ENCODE assay signal across 25 mouse cellular contexts in genomic region chr13:8664615-8665240, GRCm38 (mm10).
DNase-seq lines count a peak whose midpoint lies in the region; ATAC-seq lines count a peak whose summit lies in the region.
"Had no signal": no experiment of that assay in that cellular context is flagged by ENCODE, and none has a peak within 500 bp of the region (broad histone marks: within the 10 kb centered on the region; RNA-seq: fewer than 3 reads in every experiment).

No protein-coding gene starts in this region.

- no peaks in the 10 kb centered on the region for H3K36me3 ChIP-seq in midbrain, embryonic 11.5 days (ENCODE audit: control insufficient read depth, insufficient read depth, low read length)
- H3K36me3 ChIP-seq in midbrain, embryonic 10.5 days, result no peaks in the 10 kb centered on the region
- no peaks in the 10 kb centered on the region for H3K36me3 ChIP-seq in hindbrain, embryonic 14.5 days (replicated peaks; ENCODE audit: control insufficient read depth, insufficient read depth)
- H3K36me3 ChIP-seq in midbrain, embryonic 14.5 days (ENCODE audit: control insufficient read depth, insufficient read depth, low read length), result no peaks in the 10 kb centered on the region
- H3K36me3 ChIP-seq in neural tube, embryonic 15.5 days, result no peaks in the 10 kb centered on the region
- H3K36me3 ChIP-seq in liver, embryonic 12.5 days, result no peaks in the 10 kb centered on the region
- H3K36me3 ChIP-seq: forebrain, embryonic 10.5 days; G1E; intestine, embryonic 15.5 days; limb, embryonic 10.5 days; stomach, embryonic 15.5 days had no signal

- H3K27ac ChIP-seq in midbrain, embryonic 11.5 days (ENCODE audit: low read depth, low read length), result no peak overlapping the region
- no peak overlapping the region for H3K27ac ChIP-seq in midbrain, embryonic 10.5 days (replicated peaks)
- no peak overlapping the region for H3K27ac ChIP-seq in hindbrain, embryonic 14.5 days
- no peak overlapping the region for H3K27ac ChIP-seq in midbrain, embryonic 14.5 days (replicated peaks; ENCODE audit: low read depth, low read length)
- H3K27ac ChIP-seq in neural tube, embryonic 15.5 days (replicated peaks), result no peak overlapping the region
- no peak overlapping the region for H3K27ac ChIP-seq in liver, embryonic 12.5 days
- H3K27ac ChIP-seq: forebrain, embryonic 10.5 days; intestine, embryonic 15.5 days; limb, embryonic 10.5 days; macrophage; stomach, embryonic 15.5 days had no signal

- no peaks in the 10 kb centered on the region for H3K9me3 ChIP-seq in midbrain, embryonic 11.5 days (ENCODE audit: control insufficient read depth, low read length)
- H3K9me3 ChIP-seq in midbrain, embryonic 10.5 days (replicated peaks), result no peaks in the 10 kb centered on the region
- no peaks in the 10 kb centered on the region for H3K9me3 ChIP-seq in hindbrain, embryonic 14.5 days (ENCODE audit: control insufficient read depth, low read length)
- no peaks in the 10 kb centered on the region for H3K9me3 ChIP-seq in midbrain, embryonic 14.5 days (ENCODE audit: control insufficient read depth, low read length)
- H3K9me3 ChIP-seq in neural tube, embryonic 15.5 days (replicated peaks), result no peaks in the 10 kb centered on the region
- H3K9me3 ChIP-seq in liver, embryonic 12.5 days (replicated peaks), result no peaks in the 10 kb centered on the region
- H3K9me3 ChIP-seq: forebrain, embryonic 10.5 days; G1E; intestine, embryonic 15.5 days; limb, embryonic 10.5 days; stomach, embryonic 15.5 days had no signal

- peak; percentile 49 for DNase-seq in midbrain, embryonic 11.5 days (ENCODE audit: low spot score, missing footprints)
- no peak for DNase-seq in midbrain, embryonic 10.5 days (ENCODE audit: low spot score)
- DNase-seq in hindbrain, embryonic 14.5 days (ENCODE audit: low spot score), result no peak
- DNase-seq in midbrain, embryonic 14.5 days, result peak; percentile 33
- DNase-seq in kidney, adult 9 months, result no peak
- DNase-seq: adrenal gland, adult 2 months; B cell, adult 2 months; cerebellum, adult 18-20 months; cerebellum, postnatal 25 days; heart, postnatal 4 days; kidney, adult 8-10 months; kidney, postnatal 14 days; liver; thymus, postnatal 4 days had no signal

- no peaks in the 10 kb centered on the region for H3K27me3 ChIP-seq in midbrain, embryonic 11.5 days (ENCODE audit: control insufficient read depth, insufficient read depth, low read length)
- no peaks in the 10 kb centered on the region for H3K27me3 ChIP-seq in midbrain, embryonic 10.5 days (ENCODE audit: low read depth, poor library complexity, severe bottlenecking)
- no peaks in the 10 kb centered on the region for H3K27me3 ChIP-seq in hindbrain, embryonic 14.5 days (ENCODE audit: control insufficient read depth, insufficient read depth, low read length)
- H3K27me3 ChIP-seq in midbrain, embryonic 14.5 days (ENCODE audit: control insufficient read depth, insufficient read depth, low read length), result no peaks in the 10 kb centered on the region
- no peaks in the 10 kb centered on the region for H3K27me3 ChIP-seq in neural tube, embryonic 15.5 days (replicated peaks)
- no peaks in the 10 kb centered on the region for H3K27me3 ChIP-seq in liver, embryonic 12.5 days (replicated peaks)
- H3K27me3 ChIP-seq: CH12.LX; intestine, embryonic 15.5 days; Patski; stomach, embryonic 15.5 days had no signal

- H3K4me3 ChIP-seq in midbrain, embryonic 11.5 days (ENCODE audit: low read depth, low read length), result no peak overlapping the region
- H3K4me3 ChIP-seq in midbrain, embryonic 10.5 days, result no peak overlapping the region
- no peak overlapping the region for H3K4me3 ChIP-seq in hindbrain, embryonic 14.5 days (replicated peaks; ENCODE audit: low read length)
- H3K4me3 ChIP-seq in midbrain, embryonic 14.5 days (replicated peaks; ENCODE audit: low read depth, low read length), result no peak overlapping the region
- H3K4me3 ChIP-seq in neural tube, embryonic 15.5 days (replicated peaks), result no peak overlapping the region
- no peak overlapping the region for H3K4me3 ChIP-seq in liver, embryonic 12.5 days
- H3K4me3 ChIP-seq: forebrain, embryonic 10.5 days; intestine, embryonic 15.5 days; limb, embryonic 10.5 days; stomach, embryonic 15.5 days had no signal

- no peaks in the 10 kb centered on the region for H3K4me1 ChIP-seq in midbrain, embryonic 11.5 days (ENCODE audit: control insufficient read depth, insufficient read depth, low read length)
- no peaks in the 10 kb centered on the region for H3K4me1 ChIP-seq in midbrain, embryonic 10.5 days
- no peaks in the 10 kb centered on the region for H3K4me1 ChIP-seq in hindbrain, embryonic 14.5 days (replicated peaks; ENCODE audit: control insufficient read depth, insufficient read depth, low read length)
- H3K4me1 ChIP-seq in midbrain, embryonic 14.5 days (ENCODE audit: control insufficient read depth, insufficient read depth, low read length), result no peaks in the 10 kb centered on the region
- H3K4me1 ChIP-seq in neural tube, embryonic 15.5 days, result no peaks in the 10 kb centered on the region
- no peaks in the 10 kb centered on the region for H3K4me1 ChIP-seq in liver, embryonic 12.5 days
- H3K4me1 ChIP-seq: forebrain, embryonic 10.5 days; intestine, embryonic 15.5 days; limb, embryonic 10.5 days; stomach, embryonic 15.5 days had no signal

- no peak overlapping the region for H3K9ac ChIP-seq in midbrain, embryonic 11.5 days (ENCODE audit: low read length)
- H3K9ac ChIP-seq in hindbrain, embryonic 14.5 days, result no peak overlapping the region
- no peak overlapping the region for H3K9ac ChIP-seq in midbrain, embryonic 14.5 days (replicated peaks; ENCODE audit: low read length)
- H3K9ac ChIP-seq in neural tube, embryonic 15.5 days (replicated peaks), result no peak overlapping the region
- no peak overlapping the region for H3K9ac ChIP-seq in liver, embryonic 12.5 days
- H3K9ac ChIP-seq: intestine, embryonic 15.5 days; stomach, embryonic 15.5 days had no signal

- 82% methylated on average over 9 of the region's 9 CpGs for WGBS in midbrain, embryonic 11.5 days
- 90% methylated on average over 9 of the region's 9 CpGs for WGBS in midbrain, embryonic 10.5 days
- WGBS in hindbrain, embryonic 14.5 days, result 64% methylated on average over 9 of the region's 9 CpGs
- 57% methylated on average over 9 of the region's 9 CpGs for WGBS in midbrain, embryonic 14.5 days
- 69% methylated on average over 9 of the region's 9 CpGs for WGBS in neural tube, embryonic 15.5 days
- 77% methylated on average over 9 of the region's 9 CpGs for WGBS in liver, embryonic 12.5 days (ENCODE audit: insufficient replicate concordance)

- no peak for ATAC-seq in midbrain, embryonic 11.5 days (ENCODE audit: low FRiP score)
- ATAC-seq in hindbrain, embryonic 14.5 days (ENCODE audit: low FRiP score), result peak; percentile 68; the same call in 1 of the 2 replicates
- ATAC-seq in midbrain, embryonic 14.5 days (ENCODE audit: low FRiP score, low TSS enrichment), result peak; percentile 60; the same call in 1 of the 2 replicates
- peak; percentile 24; the same call in 1 of the 2 replicates for ATAC-seq in neural tube, embryonic 15.5 days (ENCODE audit: low FRiP score)
- no peak for ATAC-seq in liver, embryonic 12.5 days
- ATAC-seq: forebrain, embryonic 16.5 days; intestine, embryonic 15.5 days; Patski had no signal

- H3K4me2 ChIP-seq in midbrain, embryonic 11.5 days, result no peak overlapping the region
- no peak overlapping the region for H3K4me2 ChIP-seq in hindbrain, embryonic 14.5 days (replicated peaks)
- no peak overlapping the region for H3K4me2 ChIP-seq in midbrain, embryonic 14.5 days (ENCODE audit: low read length)
- H3K4me2 ChIP-seq in neural tube, embryonic 15.5 days, result no peak overlapping the region
- no peak overlapping the region for H3K4me2 ChIP-seq in liver, embryonic 12.5 days
- H3K4me2 ChIP-seq: intestine, embryonic 15.5 days; stomach, embryonic 15.5 days had no signal

Comparison
In these comparisons a context has a peak if more than half of its experiments do, and no peak if none do; other contexts are left out.
1. ATAC-seq: peak in hindbrain, embryonic 14.5 days (single experiment), midbrain, embryonic 14.5 days (single experiment) and neural tube, embryonic 15.5 days (single experiment); none in midbrain, embryonic 11.5 days (single experiment) and liver, embryonic 12.5 days (single experiment).
2. DNase-seq: peak in midbrain, embryonic 11.5 days (single experiment) and midbrain, embryonic 14.5 days (single experiment); none in midbrain, embryonic 10.5 days (single experiment), hindbrain, embryonic 14.5 days (single experiment) and kidney, adult 9 months (single experiment).